Mouse (Mus musculus): ENCODE measurements around the gene Cdh13.
"Not testable (repeated sequence)": the region's sequence is repeated elsewhere in the genome, so short reads cannot be mapped to it uniquely, and the experiment has no call there.

Gene Cdh13

DNA sequence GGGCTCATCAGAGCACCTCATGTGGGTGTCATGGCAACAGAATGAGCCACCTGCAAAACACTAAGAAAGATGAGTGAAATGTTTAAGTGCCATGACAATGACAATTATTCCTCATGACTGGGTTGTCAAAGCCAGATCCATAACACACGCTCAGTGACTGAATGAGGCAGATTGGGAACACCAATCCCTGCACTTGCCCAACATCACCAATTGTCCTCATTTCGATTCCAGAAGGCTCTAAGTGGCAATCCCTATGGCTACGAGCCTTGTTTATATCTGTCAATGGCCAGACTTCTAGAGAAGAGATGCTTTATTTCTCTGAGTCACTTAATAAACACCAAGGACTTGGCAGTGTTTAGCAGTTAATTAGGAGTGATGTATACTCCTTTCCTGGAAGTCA, 399.9 kb downstream of the Cdh13 start:
- no peak for DNase-seq (ENCODE audit: low spot score)

DNA sequence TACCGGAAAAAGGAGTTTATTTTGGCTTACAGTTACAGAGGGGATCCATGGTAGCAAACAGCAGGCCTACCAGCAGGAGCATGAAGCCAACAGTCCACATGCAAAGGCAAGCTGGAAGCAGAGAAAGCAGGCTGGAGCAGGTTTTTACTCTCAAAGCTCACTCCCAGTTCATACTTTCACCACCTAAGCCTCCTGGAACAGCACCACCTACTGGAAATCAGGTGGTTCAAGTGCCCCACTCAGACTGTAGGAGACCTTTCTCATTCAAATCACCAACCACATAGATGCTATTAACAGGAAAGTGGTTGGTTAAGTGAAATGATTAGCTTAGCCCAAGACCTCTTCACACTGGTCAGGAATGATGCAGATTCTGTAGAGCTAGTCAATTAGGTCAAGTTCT, 402.3 kb downstream of the Cdh13 start:
- no peak for DNase-seq (ENCODE audit: low spot score)

DNA sequence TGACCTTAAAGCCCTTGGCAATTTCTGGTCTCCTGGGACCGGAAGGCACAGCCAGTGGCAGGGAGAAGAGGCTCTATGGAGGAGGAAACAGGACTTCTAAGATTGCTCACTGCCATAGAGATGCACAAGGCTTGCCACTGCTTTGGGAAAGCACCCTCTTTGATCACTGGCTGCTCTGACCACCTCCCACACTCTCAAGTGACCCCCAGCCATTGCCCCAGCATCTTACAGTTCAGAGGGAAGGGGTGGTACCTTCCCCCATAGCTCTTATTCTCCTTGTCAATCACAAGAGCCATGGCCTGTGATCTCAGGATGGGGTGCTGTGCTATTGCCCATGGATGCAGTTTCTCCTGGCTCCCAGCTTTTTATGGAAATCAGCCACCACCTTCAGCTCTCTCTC, 406.3 kb downstream of the Cdh13 start:
- DNase-seq (ENCODE audit: low spot score): no peak

DNA sequence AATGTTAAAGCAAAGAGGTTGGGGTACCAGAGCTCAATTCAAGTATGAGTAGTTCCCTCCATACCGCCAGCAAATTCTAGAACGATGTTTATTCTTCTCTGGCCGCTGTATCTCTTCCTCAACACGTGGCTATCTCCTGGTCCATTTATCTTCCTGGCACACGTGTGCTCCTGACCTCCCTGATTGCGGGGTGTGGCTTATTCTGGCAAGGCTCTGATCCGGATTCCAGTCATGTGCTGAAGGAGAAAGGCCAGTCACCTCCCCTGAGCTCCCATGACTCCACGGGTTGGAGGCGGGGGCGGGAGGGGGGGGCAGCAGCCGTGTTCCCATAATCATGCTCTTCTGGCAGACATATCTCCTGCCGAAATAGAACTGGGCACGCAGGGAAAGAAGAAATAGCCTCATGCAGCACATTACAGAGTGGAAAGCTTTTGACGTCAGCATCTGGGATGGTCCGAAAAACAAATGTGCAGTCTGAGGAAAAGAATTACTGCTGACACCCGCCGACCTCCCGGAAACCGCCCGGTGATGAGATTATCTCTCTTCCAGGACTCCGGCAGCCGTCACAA, 417.9 kb downstream of the Cdh13 start:
- DNase-seq (ENCODE audit: low spot score): no peak

DNA sequence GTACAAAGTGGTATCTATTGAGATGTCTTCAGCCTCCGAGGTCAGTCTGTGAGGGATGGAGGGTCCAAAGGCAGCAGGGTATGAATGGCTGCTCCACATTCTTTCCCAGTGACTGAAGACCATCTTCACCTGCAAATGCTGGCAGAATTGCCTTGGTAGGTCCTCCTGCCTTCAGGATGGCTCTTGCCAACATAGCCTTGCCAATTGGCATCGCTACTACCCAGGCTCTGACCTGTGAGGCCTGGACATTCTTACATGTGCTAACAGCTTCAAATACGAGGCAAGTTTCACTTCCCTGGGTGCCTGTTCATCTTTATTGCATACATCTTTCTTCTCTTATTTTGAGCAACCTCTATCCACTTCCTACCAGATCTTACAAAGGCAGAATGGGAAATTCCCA, 425.8 kb downstream of the Cdh13 start:
- no peak for DNase-seq (ENCODE audit: low spot score)

DNA sequence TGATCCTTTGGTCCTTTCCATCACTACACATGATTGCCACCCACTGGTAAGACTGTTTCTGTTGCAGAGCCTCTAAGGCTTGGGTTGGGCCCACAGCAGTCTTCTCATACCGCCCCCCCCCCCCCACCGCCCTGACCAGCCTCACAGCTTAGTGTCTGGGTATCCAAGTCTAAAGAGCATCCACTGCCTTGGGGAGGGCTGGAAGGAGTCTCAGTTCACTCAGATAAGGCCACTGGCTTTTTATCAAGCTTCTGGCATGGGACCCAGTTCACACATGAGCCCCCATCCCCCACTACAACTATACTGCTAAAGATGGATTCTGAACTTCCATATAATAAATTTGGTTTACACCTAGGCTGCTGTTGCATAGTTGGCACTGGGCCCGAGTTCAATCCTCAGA, 428.1 kb downstream of the Cdh13 start:
- no peak for DNase-seq (ENCODE audit: low spot score)

DNA sequence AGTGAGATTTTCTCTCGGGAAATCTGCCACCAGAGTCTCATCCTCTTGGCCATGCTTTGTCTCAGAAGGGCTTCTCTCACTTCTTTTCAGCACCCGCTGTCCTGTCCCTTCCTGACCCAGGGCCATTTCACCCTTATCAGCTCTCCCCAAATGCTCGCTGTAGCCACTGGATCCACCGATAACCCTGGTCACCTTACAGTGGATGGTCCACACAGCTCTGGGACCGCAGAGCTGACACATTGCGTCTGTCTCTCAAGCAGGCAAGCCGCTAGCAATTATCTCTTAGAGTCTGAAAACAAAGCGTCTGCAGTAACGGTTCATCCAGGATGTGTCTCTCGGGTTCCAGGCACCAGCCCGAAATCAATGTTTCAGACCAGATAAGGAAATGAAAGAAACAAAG, 429.6 kb downstream of the Cdh13 start:
- no peak for DNase-seq (ENCODE audit: low spot score)

DNA sequence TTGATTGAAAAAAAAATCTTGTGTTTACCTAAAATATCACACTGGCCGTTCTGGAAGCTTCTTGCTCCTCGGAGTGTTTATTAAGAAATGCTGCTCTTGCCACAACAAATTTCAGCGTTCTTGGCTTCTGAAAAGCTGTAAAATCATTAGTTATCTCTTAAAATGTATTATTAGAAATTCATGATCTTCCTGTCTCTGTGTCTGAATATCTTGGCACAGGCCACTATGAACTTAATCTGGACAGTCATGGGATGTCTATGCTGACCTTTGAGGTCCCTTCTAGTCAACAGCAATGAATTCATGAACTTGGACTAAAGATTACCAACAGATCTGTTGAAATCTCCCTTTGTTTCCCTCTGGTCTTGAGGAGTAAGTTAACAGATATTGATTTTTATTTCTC, 430.1 kb downstream of the Cdh13 start:
- no peak for DNase-seq (ENCODE audit: low spot score)

DNA sequence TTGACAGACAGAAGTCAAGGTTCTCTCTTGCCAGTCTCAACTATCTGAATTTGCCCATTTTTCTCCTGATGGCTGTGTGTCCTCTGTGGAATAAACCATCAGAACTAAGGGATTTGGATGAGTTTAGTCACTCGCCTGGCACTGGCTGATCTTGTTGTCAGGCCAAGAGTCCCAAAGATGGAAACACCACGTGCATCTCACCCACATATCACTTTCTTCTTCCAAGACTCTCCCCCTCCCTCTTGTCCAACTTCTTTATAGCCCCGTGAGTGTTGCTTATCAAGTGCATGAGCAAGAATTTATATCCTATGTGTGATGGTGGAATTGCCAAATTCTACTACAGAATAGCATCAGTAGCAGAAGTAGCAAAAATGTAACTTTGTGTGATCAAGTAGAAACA, 439.4 kb downstream of the Cdh13 start:
- no peak for DNase-seq (ENCODE audit: low spot score)

DNA sequence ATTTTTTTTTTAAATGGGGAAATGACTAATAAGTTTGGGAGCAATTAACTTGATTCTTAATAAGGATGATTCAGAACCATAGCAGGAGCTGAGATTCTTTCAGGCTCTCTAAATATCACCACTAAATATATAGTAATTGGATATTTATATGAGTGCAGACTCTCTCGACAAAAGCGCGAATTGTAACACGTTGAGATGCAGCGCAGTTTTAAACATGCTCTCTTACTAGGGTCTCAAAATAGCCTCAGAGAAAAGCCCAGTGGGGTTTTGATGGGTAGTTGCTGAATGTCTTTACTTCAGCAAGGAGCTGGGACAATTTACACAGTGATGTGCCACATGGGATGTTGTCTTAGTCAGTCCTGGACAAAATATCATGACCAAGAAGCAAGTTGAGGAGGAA, 442.1 kb downstream of the Cdh13 start:
- no peak for DNase-seq (ENCODE audit: low spot score)

DNA sequence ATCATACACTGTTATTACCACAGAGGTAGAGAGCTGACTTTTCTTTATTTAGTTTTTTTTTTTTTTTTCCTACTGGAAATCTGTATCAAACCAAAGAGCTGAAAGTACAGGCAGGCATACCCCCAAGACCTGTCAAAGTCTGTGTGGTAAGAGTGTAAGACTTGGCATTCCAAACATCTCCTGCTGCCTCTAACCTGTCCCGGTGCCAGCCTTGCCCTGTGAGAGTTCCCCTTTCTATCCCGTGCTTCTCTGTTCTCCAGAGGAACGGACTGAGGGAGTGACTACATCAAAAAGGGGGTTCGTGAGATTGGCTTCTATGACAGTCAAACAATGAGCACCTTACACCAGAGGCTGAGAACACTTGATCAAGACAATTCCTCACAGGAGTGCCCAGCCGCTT, 458.2 kb downstream of the Cdh13 start:
- DNase-seq (ENCODE audit: low spot score): no peak

DNA sequence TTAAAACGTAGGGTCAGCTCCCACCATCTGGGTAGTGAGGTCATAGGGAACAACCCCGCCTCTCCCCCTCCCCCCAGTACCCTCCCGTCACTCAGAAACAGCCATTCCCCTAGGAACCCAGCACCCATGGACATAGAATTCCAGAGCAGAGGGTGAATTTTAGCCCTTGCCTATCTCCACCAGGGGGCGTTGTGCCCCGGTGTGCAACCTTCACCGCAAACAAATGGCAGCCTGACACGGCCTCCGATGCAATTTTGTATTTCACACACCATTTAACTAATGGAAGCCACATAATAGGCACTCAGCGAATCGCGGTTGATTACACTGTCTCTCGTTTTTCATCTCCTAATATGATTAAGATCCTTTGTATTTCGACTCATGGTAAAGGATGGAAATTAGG, 461.5 kb downstream of the Cdh13 start:
- no peak for DNase-seq (ENCODE audit: low spot score)

DNA sequence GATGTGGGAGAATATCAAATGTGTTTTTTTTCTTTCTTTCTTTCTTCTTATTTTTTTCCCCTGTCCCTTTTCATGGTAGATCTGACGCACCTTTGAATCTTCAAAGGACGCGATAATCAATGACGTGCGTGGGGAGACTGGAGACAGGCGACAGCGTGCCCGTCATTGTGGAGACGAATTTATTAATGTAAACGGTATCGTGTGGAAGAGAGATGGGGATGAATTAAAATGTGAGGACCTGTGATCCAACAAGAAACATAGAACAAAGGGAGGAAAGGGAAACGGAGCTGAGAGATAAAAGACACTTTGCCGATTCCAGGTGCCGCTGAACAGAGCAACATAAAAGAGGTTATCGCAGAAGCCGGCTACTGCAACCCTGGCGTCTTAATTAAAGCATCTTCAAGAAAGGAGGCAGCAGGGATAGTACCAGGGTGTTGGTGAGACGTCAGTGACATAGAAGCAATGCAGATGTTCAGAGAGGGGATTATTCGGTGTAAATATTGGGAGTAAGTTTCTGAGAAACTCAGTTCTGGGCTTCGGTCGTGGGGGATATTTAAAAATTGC, 464.6 kb downstream of the Cdh13 start:
- DNase-seq (ENCODE audit: low spot score): no peak

DNA sequence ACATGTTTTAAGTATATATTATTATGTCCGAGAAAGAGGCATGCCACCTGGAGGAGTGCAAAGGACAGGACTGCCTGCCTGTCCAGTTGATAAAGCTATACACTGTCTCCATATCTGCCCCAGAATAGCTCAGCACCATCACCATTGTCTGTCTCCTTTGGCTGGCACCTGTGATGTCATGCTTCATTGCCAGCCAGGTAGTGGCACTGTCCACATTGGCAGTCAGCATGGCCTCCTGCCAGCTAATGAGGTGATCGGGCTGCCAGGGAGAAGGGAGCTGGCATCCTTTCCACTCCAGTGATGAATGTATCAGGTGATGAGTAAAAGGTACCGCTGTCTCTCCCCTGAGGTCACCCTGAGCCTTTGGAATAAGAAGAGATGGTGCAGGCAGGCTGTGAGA, 465.7 kb downstream of the Cdh13 start:
- no peak for DNase-seq (ENCODE audit: low spot score)

DNA sequence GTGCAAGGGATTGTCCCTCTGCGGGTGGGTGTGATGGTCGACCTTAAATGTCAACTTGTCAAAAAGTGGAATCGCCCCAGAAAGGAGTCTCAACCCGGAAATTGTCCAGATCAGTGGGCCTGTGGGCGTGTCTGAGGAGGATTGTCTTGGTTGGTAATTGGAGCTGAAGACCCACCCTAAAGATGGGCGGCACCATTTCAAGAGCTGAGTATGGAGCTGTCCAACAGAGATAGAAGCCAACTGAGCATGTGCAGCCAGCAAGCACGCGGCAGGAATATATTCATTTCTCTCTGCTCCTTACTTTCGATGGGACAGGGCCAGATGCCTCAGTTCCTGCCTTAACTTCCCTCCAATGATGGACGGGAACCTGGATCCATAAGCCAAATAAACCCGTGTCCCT, 466.3 kb downstream of the Cdh13 start:
- no peak for DNase-seq (ENCODE audit: low spot score)

DNA sequence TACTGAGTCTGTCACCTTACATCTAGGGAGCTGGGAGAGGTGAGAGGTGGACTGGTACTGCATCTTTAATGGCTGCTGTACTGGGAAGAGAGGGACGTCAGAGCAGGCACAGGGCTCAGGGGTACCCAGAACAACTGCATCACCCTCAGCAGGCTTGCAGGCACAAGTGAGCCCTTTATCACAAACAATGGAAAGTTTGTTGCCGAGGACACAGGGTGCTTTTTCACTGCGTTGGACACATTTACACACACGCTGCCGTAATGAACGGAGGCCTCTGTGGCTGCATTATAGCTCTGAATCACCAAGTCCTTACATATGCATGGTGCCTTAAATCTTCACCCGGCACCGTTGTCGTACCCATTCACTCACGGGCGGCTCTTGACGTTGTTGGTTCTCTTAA, 470.2 kb downstream of the Cdh13 start:
- DNase-seq (ENCODE audit: low spot score): no peak

DNA sequence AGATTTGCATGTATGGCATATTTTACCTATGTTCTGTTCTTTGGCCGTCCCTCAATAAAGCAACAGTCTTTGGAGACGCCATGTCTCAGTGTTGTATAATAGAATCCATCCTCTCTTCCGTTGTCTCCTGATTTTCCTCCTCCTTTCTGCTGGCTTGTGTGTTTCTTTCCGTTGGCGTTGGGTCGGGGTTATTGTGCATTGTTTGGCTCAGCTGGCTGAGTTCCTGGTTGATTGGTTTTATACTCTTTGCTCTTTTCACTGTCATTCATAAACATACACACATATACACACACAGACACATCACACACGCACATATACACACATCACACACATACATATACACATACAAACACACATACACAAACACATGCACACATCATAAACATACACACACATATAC, 470.6 kb downstream of the Cdh13 start:
- no peak for DNase-seq (ENCODE audit: low spot score)

DNA sequence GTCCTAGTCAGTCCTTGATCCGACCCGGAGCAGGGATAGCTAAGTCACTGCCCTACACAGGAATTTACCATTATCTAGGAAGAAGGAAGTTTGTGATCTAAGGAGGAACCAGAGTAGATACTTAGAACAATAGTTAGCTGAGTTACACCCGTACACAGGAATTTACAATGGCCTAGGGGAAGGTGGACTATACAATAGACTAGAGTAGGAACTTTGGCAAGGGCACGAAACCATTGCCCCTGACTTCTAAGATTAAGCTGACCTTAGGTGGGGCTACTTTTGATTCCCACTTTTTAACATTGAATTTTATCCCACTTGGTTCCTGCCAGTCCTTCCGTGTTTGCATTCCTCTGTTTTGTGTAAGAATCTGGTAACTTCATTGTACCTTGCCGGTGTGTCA, 494.0 kb downstream of the Cdh13 start:
- DNase-seq (ENCODE audit: low spot score): not testable (repeated sequence)

DNA sequence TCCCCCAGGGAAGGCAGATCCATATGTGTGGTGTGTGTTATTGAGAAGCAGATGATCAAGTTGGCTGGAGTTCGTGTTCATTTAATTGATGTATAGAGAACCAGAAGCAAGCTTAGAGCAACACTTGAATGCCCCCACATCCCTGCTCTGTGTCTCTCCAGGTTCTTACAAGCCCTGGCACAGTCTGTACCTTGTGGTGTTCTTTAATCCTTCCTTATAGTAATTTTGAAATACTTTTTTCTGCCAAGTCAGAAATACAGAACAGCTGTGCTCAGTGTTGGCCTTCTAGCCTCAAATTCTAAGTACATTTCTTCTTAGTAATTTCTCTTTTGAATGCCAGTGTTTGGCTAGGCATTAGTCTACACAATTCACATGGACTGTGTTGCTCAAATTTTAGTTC, 494.8 kb downstream of the Cdh13 start:
- no peak for DNase-seq (ENCODE audit: low spot score)

DNA sequence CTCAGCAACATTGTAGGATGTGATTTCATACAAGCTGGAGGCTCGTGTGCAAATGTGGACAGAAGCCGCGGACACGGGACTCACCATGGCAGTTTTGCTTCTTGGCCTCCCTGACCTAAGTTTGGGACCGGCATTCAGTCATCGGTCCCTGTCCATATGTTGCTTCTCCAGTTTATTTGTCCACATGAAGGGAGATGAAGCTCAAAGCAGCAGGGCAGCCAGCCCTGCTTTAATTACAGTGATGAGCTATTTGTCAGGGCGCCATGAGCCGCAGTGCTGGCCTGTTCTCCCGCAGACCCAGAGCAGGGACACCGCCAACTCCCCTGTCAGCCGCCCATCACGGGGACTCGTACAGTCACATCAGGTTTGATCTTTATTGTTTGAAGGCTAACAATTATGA, 502.1 kb downstream of the Cdh13 start:
- DNase-seq (ENCODE audit: low spot score): no peak

DNA sequence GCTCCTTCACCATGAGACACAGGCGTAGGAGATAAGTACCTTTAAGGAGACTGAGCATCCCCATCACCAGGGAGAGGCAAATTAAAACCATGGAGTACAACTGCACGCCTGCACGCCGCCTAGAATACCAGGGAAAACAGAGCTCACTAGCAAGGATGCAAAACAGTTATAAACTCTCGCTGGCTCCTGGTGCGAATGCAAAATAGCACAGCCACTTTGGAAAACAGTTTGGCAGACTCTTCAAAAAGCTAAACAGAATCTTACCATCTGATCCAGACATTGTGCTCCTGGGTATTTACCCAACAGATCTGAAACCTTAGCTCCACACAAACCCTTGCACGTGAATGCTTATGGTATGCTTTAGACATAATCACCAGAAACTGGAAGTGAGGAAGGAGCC, 506.1 kb downstream of the Cdh13 start:
- no peak for DNase-seq (ENCODE audit: low spot score)

DNA sequence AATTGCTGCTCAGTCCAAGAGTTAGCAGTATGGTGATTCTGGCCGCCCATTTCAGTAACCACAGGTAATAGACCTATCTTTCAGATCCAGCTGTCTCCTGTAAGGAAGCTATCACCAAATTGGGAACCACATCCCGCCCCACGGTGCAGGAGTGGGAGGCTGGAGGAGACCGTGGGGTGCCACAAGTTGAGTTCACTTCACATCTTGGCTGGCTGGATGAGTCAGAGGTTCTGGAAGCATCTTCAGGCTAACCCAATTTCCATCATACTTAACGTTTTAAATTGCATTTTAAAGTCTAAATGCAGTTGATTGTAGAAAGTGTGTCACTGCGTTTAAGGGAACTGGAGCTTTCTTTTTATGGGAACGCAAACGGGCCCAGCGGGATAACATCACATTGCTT, 511.4 kb downstream of the Cdh13 start:
- DNase-seq (ENCODE audit: low spot score): no peak

DNA sequence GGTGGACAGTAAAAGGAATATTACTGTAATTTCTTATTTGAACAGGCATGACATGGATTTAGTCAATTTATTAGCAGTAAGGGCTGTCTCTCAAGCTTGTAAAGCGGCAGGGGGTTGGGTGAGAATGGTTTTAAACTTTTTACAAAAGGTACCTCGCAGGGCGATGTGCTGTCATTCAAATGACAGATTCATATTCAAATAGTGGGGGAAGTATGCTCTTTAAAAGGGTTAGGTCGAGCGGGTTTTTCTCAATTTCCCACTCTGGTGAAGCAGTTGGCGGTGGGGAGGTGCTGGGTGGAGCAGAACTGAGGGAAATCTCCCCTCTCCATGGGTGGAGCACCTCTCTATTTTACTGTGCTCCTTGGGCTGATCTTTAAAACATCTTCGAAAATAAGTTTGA, 513.0 kb downstream of the Cdh13 start:
- no peak for DNase-seq (ENCODE audit: low spot score)

DNA sequence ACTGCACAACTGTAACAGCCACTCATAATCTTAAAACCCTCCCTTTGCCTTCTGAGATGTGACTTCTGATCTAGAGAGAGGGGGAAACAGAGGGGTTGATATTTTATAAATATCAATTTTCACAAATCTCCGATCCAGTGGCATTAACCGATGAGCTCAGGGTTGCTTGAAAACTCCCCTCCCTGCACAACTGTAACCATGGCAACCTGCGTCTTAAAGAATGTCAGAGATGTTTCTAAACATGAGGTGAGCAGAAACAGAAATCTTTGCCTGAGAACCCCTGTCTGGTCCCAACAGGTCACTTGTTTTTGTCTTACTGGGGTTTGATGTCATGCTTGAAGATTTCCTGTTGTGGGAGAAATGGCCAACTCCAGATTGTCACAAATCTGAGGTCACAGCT, 513.6 kb downstream of the Cdh13 start:
- DNase-seq (ENCODE audit: low spot score): no peak

DNA sequence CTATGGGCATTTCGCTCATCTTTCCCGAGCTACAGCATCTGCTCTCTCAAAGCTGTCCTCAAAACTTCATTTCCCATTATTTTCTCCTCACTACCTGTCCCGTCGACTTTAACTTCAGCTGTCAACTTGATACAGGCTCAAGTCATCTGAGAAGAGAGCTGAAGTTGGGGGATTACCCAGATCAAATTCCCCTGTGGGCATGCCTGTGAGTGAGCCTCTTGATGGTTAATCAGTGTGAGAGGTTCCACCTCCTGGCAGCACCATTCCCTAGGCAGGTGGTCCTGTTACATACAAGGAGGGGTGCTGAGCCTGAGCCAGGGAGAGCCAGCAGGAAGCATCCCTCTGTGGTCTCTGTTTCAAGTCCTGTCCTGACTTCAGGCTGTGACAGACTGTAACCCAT, 519.6 kb downstream of the Cdh13 start:
- no peak for DNase-seq (ENCODE audit: low spot score)
